Mouse (Mus musculus) myocyte (in vitro differentiated cells): ENCODE measurements around the gene Gpr37l1.
"Not testable (repeated sequence)": the region's sequence is repeated elsewhere in the genome, so short reads cannot be mapped to it uniquely, and the experiment has no call there.

Experiments used
- CEBPB ChIP-seq: IDR thresholded peaks from 2 replicates; pipeline ENCODE4 v1.6.1; 2011; ENCODE audit warnings: mild to moderate bottlenecking, moderate library complexity; ENCODE audit not compliant: poor library complexity, insufficient read depth, severe bottlenecking
- MAX ChIP-seq: IDR thresholded peaks from one replicate; pipeline ENCODE4 v1.6.1; 2011; ENCODE audit warnings: low read depth, mild to moderate bottlenecking, control low read depth
- MYOD1 ChIP-seq, 3 experiments: IDR thresholded peaks; one replicate each; pipeline ENCODE4 v1.6.1; 2011; ENCODE audit warnings: control low read depth in 2 of 3, low read depth in 2 of 3, mild to moderate bottlenecking in 2 of 3, moderate library complexity in 1 of 3; ENCODE audit not compliant: insufficient read length in 2 of 3, control insufficient read depth in 1 of 3
- MYOG ChIP-seq, 3 experiments: IDR thresholded peaks; one replicate each; pipeline ENCODE4 v1.6.1; 2011; ENCODE audit warnings: control low read depth in 2 of 3, low read depth in 2 of 3, mild to moderate bottlenecking in 2 of 3; ENCODE audit not compliant: insufficient read length in 2 of 3, control insufficient read depth in 1 of 3, insufficient read depth in 1 of 3
- POLR2A ChIP-seq: IDR thresholded peaks from one replicate; pipeline ENCODE4 v1.6.1; 2011; ENCODE audit warnings: low read depth, mild to moderate bottlenecking, control low read depth, moderate library complexity; ENCODE audit not compliant: insufficient read length
- POLR2AphosphoS2 ChIP-seq: IDR thresholded peaks from one replicate; pipeline ENCODE4 v1.6.1; 2011; ENCODE audit warnings: low read depth, control low read depth; ENCODE audit not compliant: insufficient read length
- REST ChIP-seq: IDR thresholded peaks from one replicate; pipeline ENCODE4 v1.6.1; 2011; ENCODE audit warnings: mild to moderate bottlenecking, control low read depth, moderate library complexity; ENCODE audit not compliant: insufficient read depth, insufficient read length
- TCF3 ChIP-seq: IDR thresholded peaks from one replicate; pipeline ENCODE4 v1.6.1; 2011; ENCODE audit warnings: low read depth, control low read depth; ENCODE audit not compliant: insufficient read length
- USF1 ChIP-seq: IDR thresholded peaks from one replicate; pipeline ENCODE4 v1.6.1; 2011; ENCODE audit warnings: low read depth, mild to moderate bottlenecking, control low read depth, moderate library complexity

DNA sequence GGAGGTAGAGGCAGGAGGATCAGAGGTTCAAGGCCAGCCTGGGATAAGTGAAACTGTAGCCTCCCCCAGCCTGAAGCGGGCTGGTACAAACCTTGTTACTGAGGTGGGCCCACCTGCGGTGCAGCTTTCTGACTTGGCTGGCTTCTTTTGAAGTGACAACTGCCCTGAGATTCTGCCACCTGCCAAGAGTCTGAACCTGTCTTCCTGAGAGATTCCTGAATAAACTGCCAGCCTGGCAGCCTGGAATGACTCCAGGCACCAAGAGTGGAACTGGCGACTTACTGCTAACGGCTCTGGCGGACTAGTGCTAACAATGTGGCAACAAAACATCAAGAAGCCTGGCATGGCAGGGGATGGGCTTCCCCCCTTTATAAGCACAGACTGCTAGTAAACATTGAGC, 26.9 kb upstream of the Gpr37l1 start:
- not testable (repeated sequence) for TF ChIP-seq POLR2A; CEBPB; POLR2AphosphoS2; REST; MAX; MYOG (IDR thresholded peaks at IDR 0.05; ENCODE audit: control insufficient read depth in 1 of 3, insufficient read depth in 1 of 3, insufficient read length in 2 of 3, low read depth in 2 of 3); TCF3; USF1; MYOD1 (IDR thresholded peaks at IDR 0.05; ENCODE audit: control insufficient read depth in 1 of 3, insufficient read length in 2 of 3, low read depth in 2 of 3)
